Mouse (Mus musculus) macrophage (primary cell): ENCODE data around the gene Cth. TPM values are rescaled to one million over a fixed set of nuclear protein-coding genes. Genes with fewer than 3 reads are reported as not detected.

ENCODE experiments used
- polyA plus RNA-seq: library from polyadenylated mRNA; stranded (reverse); fragments of 250-400 nt; gene quantifications from 3 replicates; pipeline ENCODE4 v1.2.4, GENCODE M21; 2018; ENCODE audit warnings: inconsistent platforms

The Cth gene
- polyA plus RNA-seq, 1 experiment from 2014 or later = not detected

Other genes with a start within 250 kb of the Cth start
- 21.4 to 42.3 TPM (median 29.9 TPM) in 3 replicates for gene Ankrd13c, start 22.2 kb upstream of the Cth start, polyA plus RNA-seq
- gene Srsf11, start 111.6 kb upstream of the Cth start, polyA plus RNA-seq = 69.0 to 102 TPM (median 89.7 TPM) in 3 replicates
- 12.5 to 18.6 TPM (median 13.5 TPM) in 3 replicates for gene Lrrc40, start 111.6 kb upstream of the Cth start, polyA plus RNA-seq